Mouse (Mus musculus) adipocyte (in vitro differentiated cells): ENCODE measurements around the gene Vpreb1.

Source experiments
- DNase-seq: peaks from one replicate; pipeline ENCODE4 v3.0.0-alpha.2; 2016; ENCODE audit warnings: low spot score

The Vpreb1 gene

DNA sequence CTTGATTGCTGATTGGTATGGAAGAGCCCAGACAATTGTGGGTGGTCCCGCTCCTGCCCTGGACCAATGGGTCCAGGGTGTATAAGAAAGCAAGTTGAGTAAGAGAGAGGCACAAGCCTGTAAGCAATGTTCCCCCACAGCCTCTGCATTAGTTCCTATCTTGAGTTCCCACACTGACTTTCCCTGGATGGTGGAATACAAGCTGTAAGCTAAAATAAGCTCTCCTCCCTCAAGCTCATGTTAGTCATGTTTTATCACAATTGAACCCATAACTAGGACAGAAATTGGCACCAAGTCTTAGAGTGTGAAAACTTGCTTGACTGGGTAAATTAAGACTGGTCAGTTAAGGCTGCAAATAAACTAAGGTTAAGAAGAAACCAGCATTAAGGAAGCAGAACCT, 15.1 kb downstream of the Vpreb1 start:
- DNase-seq = no peak

DNA sequence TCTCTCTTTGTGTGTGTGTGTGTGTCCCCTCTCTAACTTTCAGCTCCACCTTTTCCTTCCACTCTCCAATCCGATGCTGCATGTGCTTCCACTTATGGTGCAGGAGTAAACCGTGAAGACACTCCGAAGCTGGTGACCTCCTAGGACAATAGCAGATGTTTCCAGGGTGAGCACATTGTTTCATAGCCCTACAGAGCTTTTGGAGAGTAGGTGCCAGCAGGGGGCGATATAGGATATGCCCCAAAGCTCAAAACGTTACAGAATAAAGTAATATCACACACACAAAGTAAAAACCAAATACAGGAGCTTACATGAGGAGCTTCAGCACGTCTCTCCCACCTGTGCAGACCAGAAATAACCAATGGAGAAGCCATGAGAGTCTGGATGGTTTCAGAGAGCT, 15.8 kb downstream of the Vpreb1 start:
- peak; percentile 74 for DNase-seq

DNA sequence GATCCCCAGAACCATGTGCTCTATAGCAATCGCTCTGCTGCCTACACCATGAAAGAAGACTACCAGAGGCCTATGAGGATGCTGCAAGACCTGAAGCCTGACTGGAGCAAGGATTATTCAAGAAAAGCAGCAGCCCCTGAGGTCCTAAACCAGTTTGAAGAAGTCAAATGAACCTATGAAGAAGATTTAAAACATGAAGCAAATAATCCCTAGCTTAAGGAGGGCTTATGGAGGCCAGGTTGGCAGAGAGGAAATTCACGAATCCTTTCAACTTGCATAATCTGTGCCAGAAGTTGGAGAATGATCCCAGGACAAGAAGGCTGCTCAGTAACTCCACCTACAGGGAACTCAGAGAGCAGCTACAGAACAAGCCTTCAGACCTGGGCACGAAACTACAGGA, 18.2 kb downstream of the Vpreb1 start:
- DNase-seq = no peak

DNA sequence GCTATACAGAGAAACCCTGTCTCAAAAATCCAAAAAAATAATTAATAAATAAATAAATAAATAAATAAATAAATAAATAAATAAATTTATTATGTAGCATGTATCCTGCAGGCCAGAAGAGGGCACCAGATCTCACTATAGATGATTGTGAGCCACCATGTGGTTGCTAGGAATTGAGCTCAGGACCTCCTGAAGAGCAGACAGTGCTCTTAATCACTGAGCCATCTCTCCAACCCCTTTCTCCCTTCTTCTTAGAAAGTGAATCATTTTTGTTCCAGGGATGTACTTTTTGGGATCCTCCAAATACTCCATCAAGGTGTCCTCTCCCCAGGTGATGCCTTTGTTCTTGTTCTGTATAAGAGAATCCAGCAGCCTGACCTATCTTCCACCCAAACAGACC, 21.4 kb downstream of the Vpreb1 start:
- DNase-seq = no peak

DNA sequence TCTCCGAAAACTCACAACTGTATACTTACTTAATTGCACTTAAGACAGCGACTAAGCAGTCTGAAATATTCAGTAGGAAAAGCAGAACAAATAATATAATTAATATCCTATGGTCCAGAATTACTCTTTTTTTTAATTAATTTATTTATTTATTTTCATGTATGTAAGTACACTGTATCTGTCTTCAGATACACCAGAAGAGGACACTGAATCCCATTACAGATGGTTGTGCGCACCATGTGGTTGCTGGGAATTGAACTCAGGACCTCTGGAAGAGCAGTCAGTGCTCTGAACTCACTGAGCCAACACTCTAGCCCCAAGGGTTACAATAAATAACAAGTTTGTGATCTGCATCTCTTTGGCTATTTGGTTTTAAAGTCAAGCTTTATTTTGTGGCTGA, 41.0 kb downstream of the Vpreb1 start:
- no peak for DNase-seq

DNA sequence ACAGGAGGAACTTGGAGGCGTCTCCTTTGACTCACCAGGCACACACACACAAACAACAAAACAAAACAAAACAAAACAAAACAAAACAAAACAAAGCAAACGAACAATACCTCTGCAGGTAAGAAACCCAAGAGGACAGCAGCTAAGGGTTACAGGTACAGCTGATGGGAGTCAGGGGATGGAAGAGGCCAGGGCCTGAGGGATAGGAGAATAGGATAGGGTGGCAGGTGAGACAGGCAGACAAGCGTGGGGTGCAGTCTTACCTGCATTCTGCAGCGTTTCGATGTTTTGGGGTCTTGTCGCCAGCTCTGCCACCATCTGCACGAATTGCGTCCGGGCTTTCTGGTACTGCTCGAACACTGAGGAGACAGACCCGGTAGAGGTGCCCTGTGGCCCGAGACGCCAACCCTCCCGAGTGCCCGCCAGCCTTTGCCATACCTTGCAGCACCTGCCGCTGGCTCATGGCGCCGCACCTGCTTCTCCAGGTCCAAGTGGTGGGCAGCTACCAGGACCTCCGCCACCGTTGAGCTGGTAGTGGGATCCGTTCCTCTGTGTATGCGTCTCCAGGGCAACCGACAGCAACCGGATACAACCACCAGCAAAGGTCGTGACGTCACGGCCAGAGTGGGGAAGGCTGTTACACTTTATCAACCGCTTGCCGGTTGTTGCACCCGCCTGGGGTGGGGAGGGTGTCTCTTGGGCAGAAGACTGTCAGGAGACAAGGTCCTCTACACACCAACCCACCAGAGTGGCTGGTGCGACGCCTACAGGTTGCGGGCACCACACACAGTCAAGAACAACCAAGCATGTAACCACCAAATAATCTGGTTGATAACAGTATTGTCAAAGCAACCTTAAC, 41.7 kb downstream of the Vpreb1 start, which contains the start of gene Spag6l:
Spag6l (minus strand) TSS at position 700 of the 859 bp plus-strand sequence.
- DNase-seq = no peak

DNA sequence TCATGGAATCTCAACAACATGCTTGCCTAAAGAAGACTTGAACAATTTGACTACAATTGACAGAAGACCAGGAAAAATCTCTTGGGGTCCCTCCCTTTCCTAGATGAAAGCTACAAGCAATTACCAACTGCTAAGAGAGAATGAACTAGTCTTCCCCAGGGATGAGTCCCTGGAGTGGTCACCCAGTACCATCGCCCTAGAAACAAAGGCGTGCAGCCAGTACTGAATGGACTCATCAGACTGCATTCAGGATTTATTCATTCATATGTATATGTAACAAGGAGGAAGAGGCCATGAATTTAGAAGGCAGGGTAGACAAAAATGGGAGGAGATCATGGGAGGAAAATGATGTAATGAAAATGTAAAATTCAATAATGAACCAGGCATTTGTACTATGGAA, 44.4 kb downstream of the Vpreb1 start:
- no peak for DNase-seq

DNA sequence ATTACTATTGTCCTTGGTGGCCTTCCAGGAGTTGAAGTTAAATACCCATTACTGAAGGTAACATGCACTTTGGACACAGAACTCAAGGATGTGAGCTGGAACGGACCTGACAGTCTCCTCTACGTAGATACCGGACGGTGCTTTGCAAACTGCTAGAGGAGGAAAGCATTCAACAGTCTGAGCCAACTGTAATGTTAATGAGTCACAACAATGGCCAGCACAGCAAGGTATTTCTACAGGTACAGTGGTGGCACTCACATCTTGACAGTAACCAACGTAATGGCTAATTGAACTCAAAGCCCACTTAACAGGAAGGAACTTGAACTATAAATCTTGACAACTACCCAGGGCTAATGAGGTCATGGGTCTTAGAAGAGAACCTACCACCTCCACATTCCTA, 45.2 kb downstream of the Vpreb1 start:
- DNase-seq = no peak
